Mouse (Mus musculus) embryonic fibroblast, embryonic 13.5 days (primary cell): ENCODE data around the gene Sgsm3.

Experiments used
- CTCF ChIP-seq: IDR thresholded peaks from 2 replicates; pipeline ENCODE4 v1.5.1; 2011; ENCODE audit warnings: mild to moderate bottlenecking, control low read depth, low read length, moderate library complexity, borderline replicate concordance; ENCODE audit not compliant: insufficient read depth
- POLR2A ChIP-seq: IDR thresholded peaks from 2 replicates; pipeline ENCODE4 v1.6.1; 2011; ENCODE audit warnings: low read depth, mild to moderate bottlenecking, control low read depth, low read length, moderate library complexity

DNA sequence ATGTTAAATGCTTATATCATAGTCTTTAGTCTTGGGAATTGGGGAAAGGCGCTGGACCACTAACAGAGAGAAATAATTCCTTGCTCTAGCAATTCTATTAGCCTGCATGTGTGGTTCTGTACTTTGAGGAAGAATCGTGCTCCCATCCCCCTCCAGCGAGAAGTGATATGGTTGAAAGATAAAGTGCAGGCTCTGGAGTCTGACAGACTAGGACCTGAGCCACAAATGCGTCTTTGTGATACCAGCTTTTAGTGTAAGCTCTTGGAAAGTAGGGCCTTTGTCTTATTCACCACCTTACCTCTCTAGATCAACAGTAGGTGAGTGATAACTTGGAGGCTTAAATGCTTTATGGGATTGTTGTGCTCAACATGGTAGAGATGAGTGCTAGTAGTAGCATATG is 3.6 kb downstream of the Sgsm3 start:
- TF ChIP-seq POLR2A (no peak), CTCF (no peak)
